In the genomic region with DNA sequence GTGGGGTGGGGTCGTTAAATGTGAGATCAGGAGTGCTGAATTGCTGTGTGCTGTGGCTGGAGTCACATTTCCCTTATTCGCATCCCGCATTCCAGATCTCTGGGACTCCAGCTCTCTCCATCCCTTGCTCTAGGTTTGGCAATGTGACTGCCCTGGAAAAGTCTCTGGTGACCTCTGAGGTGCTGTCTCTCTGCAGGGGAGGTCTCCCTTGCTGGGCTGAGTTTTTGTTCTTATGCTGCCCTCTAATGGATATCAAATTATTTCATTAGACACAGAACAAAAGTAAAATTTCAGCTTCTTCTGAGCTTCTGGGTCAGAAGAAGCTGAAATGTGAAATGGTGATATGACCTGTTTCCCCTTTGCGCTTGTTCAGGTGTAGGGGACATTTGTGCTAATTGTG, we compare ENCODE assay signal across 8 mouse cellular contexts.
DNase-seq lines count a peak whose midpoint lies in the region; ATAC-seq lines count a peak whose summit lies in the region.

No protein-coding gene starts in this region.

- no peak for DNase-seq in cerebellum, postnatal 4 days (ENCODE audit: low spot score in 2 of 2)
- DNase-seq in 3T3-L1 (ENCODE audit: low read depth, low spot score) = peak; percentile 49
- peak; percentile 15 to 34 for DNase-seq in cerebellum, postnatal 36 days
- peak; percentile 5 to 11 for DNase-seq in kidney, postnatal 4 days
- no peak for DNase-seq in left cerebral cortex, adult 9 months (ENCODE audit: low spot score in 2 of 2)
- DNase-seq in left cerebral cortex, adult 8-10 months (ENCODE audit: low spot score in 2 of 2) = no peak
- DNase-seq in gastrocnemius, postnatal 36 days = no peak

- intact Hi-C loops in gastrocnemius, postnatal 36 days (cut with DNase I) = no loop called here

- peak; percentile 69 for ATAC-seq in cerebellum, adult (ENCODE audit: insufficient number of reproducible peaks, low FRiP score, low TSS enrichment)

Comparison
In these comparisons a context has a peak if more than half of its experiments do, and no peak if none do; other contexts are left out.
1. DNase-seq: peak in 3T3-L1 (single experiment), cerebellum, postnatal 36 days (2 of 2) and kidney, postnatal 4 days (2 of 2); none in cerebellum, postnatal 4 days (0 of 2), left cerebral cortex, adult 9 months (0 of 2), left cerebral cortex, adult 8-10 months (0 of 2) and gastrocnemius, postnatal 36 days (0 of 2).